Mouse (Mus musculus): ENCODE data around the gene Iglon5.

DNA sequence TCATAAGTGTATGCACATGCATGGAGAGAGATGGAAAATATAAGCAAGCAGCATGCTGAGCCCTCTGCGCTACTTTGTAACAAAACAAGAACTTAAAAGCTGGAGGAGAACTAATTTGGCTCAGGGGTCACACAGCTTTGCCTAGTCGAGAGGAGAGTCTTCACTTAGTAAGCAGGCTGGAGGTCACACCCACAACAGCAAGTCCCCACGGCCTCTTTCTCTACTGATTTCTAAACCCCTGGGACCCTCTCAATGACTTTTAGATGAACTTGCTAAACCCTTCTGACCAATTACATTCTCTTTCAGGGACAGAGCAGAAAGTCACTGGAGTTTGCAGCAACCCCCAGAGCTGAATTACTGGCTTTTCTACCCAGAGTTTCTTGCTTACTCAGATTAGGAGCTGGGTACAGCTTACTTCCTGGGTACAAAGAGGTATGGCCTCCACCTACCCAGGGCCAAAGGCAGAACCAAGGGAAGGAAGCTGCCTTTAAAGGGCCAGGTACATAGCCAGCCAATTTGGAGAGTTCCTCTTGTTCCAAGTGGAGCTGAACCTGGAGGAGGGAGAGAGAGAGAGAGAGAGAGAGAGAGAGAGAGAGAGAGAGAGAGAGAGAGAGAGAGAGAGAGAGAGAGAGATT lies 65.8 kb downstream of the Iglon5 start:
- no peak for TF ChIP-seq CTCF (IDR thresholded peaks at IDR 0.05; ENCODE audit: low read depth)
- TF ChIP-seq EP300 (IDR thresholded peaks at IDR 0.05; ENCODE audit: low read depth) = no peak

All from heart, postnatal 0 days (tissue).